10 mouse cellular contexts compared by ENCODE assay signal in genomic region chr9:25041665-25042064, GRCm38 (mm10). TPM values are rescaled to one million over a fixed set of nuclear protein-coding genes. Genes with fewer than 3 reads are reported as not detected.
DNase-seq lines count a peak whose midpoint lies in the region; ATAC-seq and TF ChIP-seq lines count a peak whose summit lies in the region.
"Had no signal": no experiment of that assay in that cellular context is flagged by ENCODE, and none has a peak within 500 bp of the region (broad histone marks: within the 10 kb centered on the region; RNA-seq: fewer than 3 reads in every experiment).

No protein-coding gene starts in this region.

- no peak overlapping the region for H3K4me2 ChIP-seq in kidney, embryonic 16.5 days (replicated peaks; ENCODE audit: low read depth, low read length)
- H3K4me2 ChIP-seq: embryonic facial prominence, embryonic 13.5 days; limb, embryonic 13.5 days had no signal

- DNase-seq in kidney, adult 18-20 months, result peak; percentile 14
- DNase-seq in ES-E14 (ENCODE audit: low read depth, low spot score), result peak; percentile 54
- peak; percentile 57 for DNase-seq in c-Kit-positive CD71-positive TER-119-positive erythroid progenitor cells, embryonic 14.5 days (ENCODE audit: low spot score)
- peak; percentile 9 to 48 for DNase-seq in heart, adult 9 months (ENCODE audit: low spot score in 2 of 2)
- peak; percentile 68 to 74 for DNase-seq in left cerebral cortex, postnatal 14 days (ENCODE audit: low spot score in 2 of 2)
- peak; percentile 65 for DNase-seq in naive thymus-derived CD4-positive, alpha-beta T cell, adult 2 months (ENCODE audit: low read depth)
- no peak for DNase-seq in urinary bladder, adult 18-20 months (ENCODE audit: low spot score in 2 of 2)

- no peak overlapping the region for H3K4me3 ChIP-seq in kidney, embryonic 16.5 days (ENCODE audit: low read length)
- no peak overlapping the region for H3K4me3 ChIP-seq in ES-E14 (ENCODE audit: insufficient read depth in 1 of 2, low read depth in 1 of 2, low read length in 2 of 2, poor library complexity in 1 of 2, severe bottlenecking in 1 of 2)
- H3K4me3 ChIP-seq: embryonic facial prominence, embryonic 13.5 days; limb, embryonic 13.5 days had no signal

- no peaks in the 10 kb centered on the region for H3K27me3 ChIP-seq in kidney, embryonic 16.5 days (ENCODE audit: insufficient read depth, low read length)

- no peaks in the 10 kb centered on the region for H3K4me1 ChIP-seq in kidney, embryonic 16.5 days (ENCODE audit: insufficient read depth, low read length)
- H3K4me1 ChIP-seq in ES-E14 (ENCODE audit: control insufficient read depth in 2 of 2, insufficient read depth in 2 of 2, low read length in 2 of 2, poor library complexity in 1 of 2), result no peaks in the 10 kb centered on the region
- H3K4me1 ChIP-seq: embryonic facial prominence, embryonic 13.5 days had no signal

- no peak for ATAC-seq in kidney, embryonic 16.5 days (ENCODE audit: low FRiP score, low TSS enrichment)

- no peaks in the 10 kb centered on the region for H3K36me3 ChIP-seq in kidney, embryonic 16.5 days (ENCODE audit: insufficient read depth, low read length)
- H3K36me3 ChIP-seq in ES-E14 (ENCODE audit: control insufficient read depth, insufficient read depth, low read length, poor library complexity, severe bottlenecking), result no peaks in the 10 kb centered on the region
- H3K36me3 ChIP-seq: embryonic facial prominence, embryonic 13.5 days; limb, embryonic 13.5 days had no signal

- H3K9ac ChIP-seq in kidney, embryonic 16.5 days (replicated peaks; ENCODE audit: low read length), result no peak overlapping the region
- no peak overlapping the region for H3K9ac ChIP-seq in ES-E14 (ENCODE audit: insufficient read depth, low read depth, low read length, poor library complexity, severe bottlenecking)
- H3K9ac ChIP-seq: limb, embryonic 13.5 days had no signal

- in situ Hi-C loops in ES-E14 (cut with MboI; ENCODE audit: low sequenced_read_pairs in 2 of 2, unreplicated experiment in 2 of 2), result no loop called here

- 24% methylated on average over 6 of the region's 6 CpGs for WGBS in kidney, embryonic 16.5 days

- no peak overlapping the region for H3K27ac ChIP-seq in kidney, embryonic 16.5 days (ENCODE audit: low read length)
- no peak overlapping the region for H3K27ac ChIP-seq in ES-E14 (ENCODE audit: insufficient read depth, low read depth, low read length, poor library complexity, severe bottlenecking)
- H3K27ac ChIP-seq: embryonic facial prominence, embryonic 13.5 days; limb, embryonic 13.5 days had no signal

- H3K9me3 ChIP-seq in kidney, embryonic 16.5 days (ENCODE audit: low read length), result no peaks in the 10 kb centered on the region
- H3K9me3 ChIP-seq in ES-E14 (ENCODE audit: control insufficient read depth, insufficient read depth, low read depth, low read length), result no peaks in the 10 kb centered on the region
- H3K9me3 ChIP-seq: embryonic facial prominence, embryonic 13.5 days; limb, embryonic 13.5 days had no signal

- intact Hi-C loops in left cerebral cortex, postnatal 14 days (cut with DNase I), result loop anchor here (2.0 to 5.0 kb wide), 3 partner anchors 61 to 499 kb away; no protein-coding TSS in a partner anchor

TF ChIP-seq in ES-E14, 5 proteins besides CTCF, POLR2A, EP300 and RAD21:
- TF ChIP-seq ZC3H11A (IDR thresholded peaks at IDR 0.05; ENCODE audit: borderline replicate concordance, low read depth, low read length), result peak; percentile 55; the same call in 1 of the 2 replicates
- peak; percentile 95 for TF ChIP-seq ZNF384 (IDR thresholded peaks at IDR 0.05; ENCODE audit: low read depth, low read length)
- TF ChIP-seq CHD2 (IDR thresholded peaks at IDR 0.05; ENCODE audit: low read depth, low read length), result no peak
TF ChIP-seq in ES-E14: peak in this region for 2.

RNA-seq across cellular contexts. Expression of gene Gm10181, which starts 47.6 kb away (rescaled TPM):
- not detected in 2 replicates for polyA plus RNA-seq in kidney, embryonic 16.5 days (2015; fragmentation: Nextera tagmentation; extraction: Ambion mirVana)
- not detected in 2 replicates for total RNA-seq in ES-E14 (2012; rRNA removed)
- total RNA-seq in left cerebral cortex, postnatal 14 days (2021), result not detected
- polyA plus RNA-seq: embryonic facial prominence, embryonic 13.5 days; limb, embryonic 13.5 days had no signal

Comparison
In these comparisons a context has a peak if more than half of its experiments do, and no peak if none do; other contexts are left out.
1. DNase-seq: peak in kidney, adult 18-20 months (single experiment), ES-E14 (single experiment), c-Kit-positive CD71-positive TER-119-positive erythroid progenitor cells, embryonic 14.5 days (single experiment), heart, adult 9 months (2 of 2), left cerebral cortex, postnatal 14 days (2 of 2) and naive thymus-derived CD4-positive, alpha-beta T cell, adult 2 months (single experiment); none in urinary bladder, adult 18-20 months (0 of 2).